Mouse (Mus musculus) kidney, postnatal 0 days (tissue): Measurements from ENCODE around the gene C1qtnf7. TPM values are rescaled to one million over a fixed set of nuclear protein-coding genes. Genes with fewer than 3 reads are reported as not detected.

Experiments used
- ATAC-seq: fragments of 200-750 bp; cut with Nextera tagmentation; replicated peaks from 2 replicates; pipeline ENCODE4 v1.8.0; 2017; ENCODE audit warnings: low read depth, moderate number of reproducible peaks, moderate TSS enrichment, moderate library complexity; ENCODE audit not compliant: low FRiP score
- DNase-seq: peaks from one replicate; pipeline ENCODE4 v3.0.0-alpha.2; 2016; ENCODE audit warnings: low spot score
- H3K27ac ChIP-seq: fragments of 300-500 bp; sonication (generic); 2 replicates; pipeline ENCODE4 v1.5.1; 2014; ENCODE audit warnings: mild to moderate bottlenecking
- H3K27me3 ChIP-seq: fragments of 300-500 bp; sonication (generic); 2 replicates; pipeline ENCODE4 v1.6.1; 2014; ENCODE audit warnings: low read length, mixed read lengths; ENCODE audit not compliant: insufficient read depth
- H3K36me3 ChIP-seq: fragments of 300-500 bp; sonication (generic); 2 replicates; pipeline ENCODE4 v1.6.1; 2014; ENCODE audit warnings: low read length, mixed read lengths; ENCODE audit not compliant: insufficient read depth
- H3K4me1 ChIP-seq: fragments of 300-500 bp; sonication (generic); replicated peaks from 2 replicates; pipeline ENCODE4 v1.6.1; 2014; ENCODE audit warnings: antibody characterized with exemption, low read length, mixed read lengths; ENCODE audit not compliant: insufficient read depth
- H3K4me2 ChIP-seq: fragments of 300-500 bp; sonication (generic); 2 replicates; pipeline ENCODE4 v1.6.1; 2014; ENCODE audit warnings: mild to moderate bottlenecking, low read length, moderate library complexity, mixed read lengths
- H3K4me3 ChIP-seq: fragments of 300-500 bp; sonication (generic); replicated peaks from 2 replicates; pipeline ENCODE4 v1.5.1; 2014; ENCODE audit warnings: low read depth, low read length
- H3K9ac ChIP-seq: fragments of 300-500 bp; sonication (generic); 2 replicates; pipeline ENCODE4 v1.6.1; 2014; ENCODE audit warnings: low read depth, low read length
- H3K9me3 ChIP-seq: fragments of 300-500 bp; sonication (generic); replicated peaks from 2 replicates; pipeline ENCODE4 v1.6.1; 2016; ENCODE audit warnings: low read length, inconsistent platforms, mixed read lengths
- CTCF ChIP-seq: IDR thresholded peaks from 2 replicates; pipeline ENCODE4 v1.5.1; 2016; ENCODE audit warnings: antibody characterized with exemption, low read depth, mild to moderate bottlenecking, moderate library complexity
- WGBS: fragments of 180-500 bp; shearing (Covaris S2); extraction: QIAGEN DNeasy Blood & Tissue Kit; methylation state at CpG from one replicate; pipeline ENCODE4 v1.1.7; 2014; 5-methylcytosine and 5-hydroxymethylcytosine counted together
- polyA plus RNA-seq: library from polyadenylated mRNA; unstranded; fragments of >200 nt; fragmentation: Nextera tagmentation; extraction: Ambion mirVana; gene quantifications from 2 replicates; pipeline ENCODE4 v1.2.1, GENCODE M21; 2015

Gene C1qtnf7
- polyA plus RNA-seq, 1 experiment from 2014 or later: 15.6 TPM

DNA sequence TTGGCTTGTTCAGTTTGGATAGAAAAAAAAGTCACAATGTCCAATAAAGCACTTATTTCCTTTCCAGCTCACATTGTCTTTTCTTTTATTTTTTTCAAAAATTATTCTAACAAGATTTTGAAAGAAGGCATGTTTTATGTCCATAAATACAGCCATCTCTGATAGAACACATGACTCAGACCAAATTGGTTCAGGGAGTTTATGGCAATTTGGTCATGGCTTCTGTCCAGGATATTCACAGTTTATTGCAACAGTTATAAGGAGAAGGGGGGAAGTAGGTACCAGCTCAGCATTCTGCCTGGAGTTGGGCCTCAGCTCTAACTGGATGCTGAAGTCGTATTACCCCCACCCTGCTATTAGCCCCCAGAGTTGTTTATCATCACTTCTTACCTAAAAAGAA lies 15.5 kb downstream of the C1qtnf7 start:
- DNase-seq: no peak
- no peak overlapping the region for H3K27ac ChIP-seq
- no peak overlapping the region for H3K4me3 ChIP-seq
- no peaks in the 10 kb centered on the region for H3K36me3 ChIP-seq
- no peaks in the 10 kb centered on the region for H3K9me3 ChIP-seq
- H3K4me2 ChIP-seq: no peak overlapping the region
- TF ChIP-seq CTCF: no peak
- WGBS: 67% methylated on average over 1 of the region's 1 CpGs
- no peak for ATAC-seq
- no peak overlapping the region for H3K9ac ChIP-seq
- no peaks in the 10 kb centered on the region for H3K27me3 ChIP-seq
- no peaks in the 10 kb centered on the region; the same call in 1 of the 2 replicates for H3K4me1 ChIP-seq

DNA sequence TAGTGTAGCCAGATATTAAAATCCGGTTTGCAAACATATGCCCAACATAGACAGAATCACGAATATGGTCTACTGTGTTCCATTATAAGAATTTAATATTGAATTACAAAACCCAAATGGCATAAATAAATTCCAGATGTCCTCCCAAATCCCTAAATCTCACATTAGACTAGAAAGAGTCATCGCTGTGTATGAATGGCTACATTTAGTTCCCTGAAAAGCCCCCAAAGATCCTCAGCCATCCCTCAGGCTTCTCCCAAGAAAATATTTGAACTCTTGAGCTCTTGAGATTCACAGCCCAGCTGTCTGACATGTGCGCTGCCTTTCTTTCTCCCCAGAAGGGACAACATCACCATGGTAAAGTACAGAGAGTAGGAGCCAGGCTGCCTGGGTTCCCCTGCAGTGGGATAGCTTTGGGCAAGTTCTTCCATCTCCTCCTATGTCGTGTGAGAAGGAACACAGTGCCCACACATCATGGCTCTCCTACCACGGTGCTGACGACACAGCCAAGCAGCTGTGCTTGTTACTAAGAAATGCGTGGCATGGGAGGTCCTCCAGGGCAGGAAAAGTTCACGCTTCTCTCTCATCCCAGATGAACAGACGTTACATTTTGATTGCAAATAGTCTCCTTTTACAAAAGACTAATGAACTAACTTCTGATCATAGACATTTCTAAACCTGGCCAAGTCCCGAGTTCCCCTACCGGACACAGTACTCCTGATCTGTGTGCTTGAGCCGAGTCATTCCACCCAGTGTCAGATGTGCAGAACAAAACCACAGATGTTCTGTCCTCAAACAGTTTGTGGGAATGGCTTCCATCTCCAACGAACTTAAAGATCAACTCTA lies 23.2 kb downstream of the C1qtnf7 start:
- H3K27ac ChIP-seq: no peak overlapping the region
- WGBS: 69% methylated on average over 14 of the region's 14 CpGs
- H3K4me2 ChIP-seq: no peak overlapping the region
- H3K27me3 ChIP-seq: no peaks in the 10 kb centered on the region
- no peaks in the 10 kb centered on the region for H3K9me3 ChIP-seq
- no peak for TF ChIP-seq CTCF
- H3K9ac ChIP-seq: no peak overlapping the region
- DNase-seq: no peak
- no peaks in the 10 kb centered on the region for H3K4me1 ChIP-seq
- H3K4me3 ChIP-seq: no peak overlapping the region
- ATAC-seq: no peak
- H3K36me3 ChIP-seq: no peaks in the 10 kb centered on the region

DNA sequence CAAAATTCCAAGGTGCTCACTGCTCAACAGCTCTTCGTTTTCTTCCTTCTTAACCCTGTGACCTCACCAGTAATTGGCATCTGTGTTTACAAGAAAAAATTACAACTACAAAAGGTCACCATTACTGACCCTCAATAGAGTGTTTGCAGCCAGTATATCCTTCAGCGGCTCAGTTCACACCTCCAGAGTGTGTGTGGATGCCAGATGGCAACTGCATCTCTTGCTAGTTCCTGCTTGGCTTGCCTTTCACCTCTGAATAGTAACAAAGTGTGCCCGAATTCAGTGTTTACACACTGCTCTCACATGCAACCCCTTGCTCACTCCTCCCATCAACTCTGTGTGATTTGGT lies 23.8 kb downstream of the C1qtnf7 start:
- Histone ChIP-seq H3K4me1 (no peaks in the 10 kb centered on the region), H3K4me3 (no peak overlapping the region), H3K9ac (no peak overlapping the region), H3K27me3 (no peaks in the 10 kb centered on the region), H3K4me2 (no peak overlapping the region), H3K27ac (no peak overlapping the region), H3K36me3 (no peaks in the 10 kb centered on the region), H3K9me3 (no peaks in the 10 kb centered on the region)
- ATAC-seq: no peak
- TF ChIP-seq CTCF: no peak
- DNase-seq: no peak
- whole genome bisulfite sequencing: 30% methylated on average over 3 of the region's 3 CpGs

DNA sequence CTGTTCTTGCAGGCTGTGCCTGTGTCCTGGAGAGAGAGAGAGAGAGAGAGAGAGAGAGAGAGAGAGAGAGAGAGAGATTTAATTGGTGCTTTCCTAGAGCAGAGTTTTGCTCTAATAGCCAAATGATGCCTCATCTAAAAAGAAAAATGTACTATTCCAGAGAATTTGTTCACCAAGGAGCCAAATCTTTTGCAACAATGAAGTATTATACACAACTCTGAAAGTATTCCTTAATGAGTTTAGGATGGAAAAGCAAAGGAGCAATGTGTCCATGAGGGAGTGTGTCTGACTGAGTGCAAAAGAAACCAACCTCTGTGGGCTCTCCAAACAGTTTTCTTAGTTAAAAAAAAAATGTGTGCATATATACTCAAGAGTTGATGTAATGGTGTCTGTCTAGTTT lies 24.5 kb downstream of the C1qtnf7 start:
- Histone ChIP-seq H3K36me3 (no peaks in the 10 kb centered on the region), H3K4me2 (no peak overlapping the region), H3K4me1 (no peaks in the 10 kb centered on the region), H3K27ac (no peak overlapping the region), H3K4me3 (no peak overlapping the region), H3K27me3 (no peaks in the 10 kb centered on the region), H3K9ac (no peak overlapping the region), H3K9me3 (peaks cover 5% of the 10 kb centered on the region; the same call in 1 of the 2 replicates)
- ATAC-seq (no peak), DNase-seq (no peak)
- TF ChIP-seq CTCF: no peak

DNA sequence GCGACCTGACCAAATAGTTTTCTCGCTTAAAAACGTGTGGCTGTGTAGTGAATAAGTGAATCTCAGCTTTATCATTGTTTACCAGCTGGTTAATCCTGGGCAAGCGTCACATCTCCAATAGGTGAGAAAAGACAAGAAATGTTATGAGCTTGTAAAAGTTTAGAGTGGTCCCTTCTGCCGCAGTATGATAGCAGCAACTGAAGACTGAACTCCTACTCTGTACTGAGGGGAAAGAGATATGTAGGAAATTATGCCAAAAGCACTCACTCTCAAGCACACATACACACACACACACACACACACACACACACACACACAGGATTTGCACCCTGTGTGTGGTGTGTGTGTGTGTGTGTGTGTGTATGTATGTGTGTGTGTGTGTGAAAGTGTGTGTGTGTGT lies 26.2 kb downstream of the C1qtnf7 start:
- H3K4me3 ChIP-seq: no peak overlapping the region
- TF ChIP-seq CTCF: no peak
- H3K4me2 ChIP-seq: no peak overlapping the region
- no peaks in the 10 kb centered on the region for H3K27me3 ChIP-seq
- H3K9ac ChIP-seq: no peak overlapping the region
- H3K27ac ChIP-seq: no peak overlapping the region
- DNase-seq: no peak
- peaks cover 5% of the 10 kb centered on the region; the same call in 1 of the 2 replicates for H3K9me3 ChIP-seq
- no peaks in the 10 kb centered on the region for H3K4me1 ChIP-seq
- 90% methylated on average over 5 of the region's 5 CpGs for WGBS
- no peak for ATAC-seq
- H3K36me3 ChIP-seq: no peaks in the 10 kb centered on the region

DNA sequence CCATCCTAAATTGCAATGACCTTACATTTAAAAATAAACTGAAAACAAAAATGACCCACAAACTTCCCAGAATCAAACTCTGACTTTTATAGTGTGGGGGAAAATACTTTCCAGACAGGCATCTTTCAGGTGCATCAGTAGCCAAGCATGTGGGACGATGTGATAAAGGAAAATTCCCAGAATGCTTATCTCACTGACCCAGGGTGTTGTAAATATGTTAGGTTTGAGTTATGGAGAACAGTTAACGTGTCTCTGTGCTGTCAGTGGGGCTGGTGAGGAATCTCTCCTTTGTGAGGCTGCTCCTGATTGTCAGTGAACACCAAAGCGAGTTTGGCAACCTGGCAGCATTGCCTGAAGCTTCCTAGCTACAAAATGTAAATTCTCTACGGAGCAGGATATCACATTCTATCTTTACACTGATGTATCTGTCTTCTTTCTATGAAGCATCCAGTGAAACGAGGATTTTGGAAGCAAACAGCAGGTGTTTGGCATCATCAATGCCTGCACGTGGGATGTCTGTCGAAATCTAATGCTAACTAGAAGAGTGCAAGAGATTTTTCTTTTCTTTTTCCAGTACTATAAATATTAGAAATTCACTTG lies 27.0 kb downstream of the C1qtnf7 start:
- no peak overlapping the region for H3K27ac ChIP-seq
- no peak overlapping the region for H3K4me3 ChIP-seq
- H3K27me3 ChIP-seq: no peaks in the 10 kb centered on the region
- no peak overlapping the region for H3K9ac ChIP-seq
- no peaks in the 10 kb centered on the region for H3K4me1 ChIP-seq
- H3K9me3 ChIP-seq: peaks cover 5% of the 10 kb centered on the region; the same call in 1 of the 2 replicates
- no peak overlapping the region for H3K4me2 ChIP-seq
- ATAC-seq (no peak), DNase-seq (no peak)
- no peaks in the 10 kb centered on the region for H3K36me3 ChIP-seq
- 38% methylated on average over 7 of the region's 7 CpGs for WGBS
- no peak for TF ChIP-seq CTCF
